Mouse (Mus musculus): ENCODE results near the gene Rps6ka3. TPM values are rescaled to one million over a fixed set of nuclear protein-coding genes. Genes with fewer than 3 reads are reported as not detected.

The Rps6ka3 gene
- polyA plus RNA-seq, 1 experiment from 2014 or later: 7.6 TPM

GRCm38 (mm10) chrX:159302349-159303311, 92.5 kb downstream of the Rps6ka3 start:
- Histone ChIP-seq H3K4me1 (replicated peaks; ENCODE audit: insufficient read depth, low read length) (no peaks in the 10 kb centered on the region), H3K9ac (ENCODE audit: low read depth, low read length) (no peak overlapping the region), H3K4me2 (ENCODE audit: low read length) (no peak overlapping the region), H3K27me3 (ENCODE audit: insufficient read depth, low read length) (no peaks in the 10 kb centered on the region), H3K4me3 (replicated peaks; ENCODE audit: low read depth, low read length) (no peak overlapping the region), H3K27ac (no peak overlapping the region), H3K9me3 (replicated peaks; ENCODE audit: low read length) (no peaks in the 10 kb centered on the region), H3K36me3 (ENCODE audit: insufficient read depth, low read length) (no peaks in the 10 kb centered on the region)
- 70% methylated on average over 11 of the region's 11 CpGs for WGBS
- DNase-seq (ENCODE audit: low spot score) (peak; percentile 36), ATAC-seq (replicated peaks; ENCODE audit: low FRiP score, low read depth) (no peak)
- TF ChIP-seq CTCF (IDR thresholded peaks at IDR 0.05; ENCODE audit: low read depth): no peak

- no peaks in the 10 kb centered on the region for H3K36me3 ChIP-seq (ENCODE audit: insufficient read depth, low read length)
- no peak overlapping the region for H3K4me2 ChIP-seq (ENCODE audit: low read length)
- H3K27me3 ChIP-seq (ENCODE audit: insufficient read depth, low read length): no peaks in the 10 kb centered on the region
- H3K9me3 ChIP-seq (replicated peaks; ENCODE audit: low read length): no peaks in the 10 kb centered on the region
- no peak overlapping the region for H3K27ac ChIP-seq
- no peak for TF ChIP-seq CTCF (IDR thresholded peaks at IDR 0.05; ENCODE audit: low read depth)
- H3K4me1 ChIP-seq (replicated peaks; ENCODE audit: insufficient read depth, low read length): no peaks in the 10 kb centered on the region
- ATAC-seq (replicated peaks; ENCODE audit: low FRiP score, low read depth) (no peak), DNase-seq (ENCODE audit: low spot score) (no peak)
- no peak overlapping the region for H3K4me3 ChIP-seq (replicated peaks; ENCODE audit: low read depth, low read length)
- H3K9ac ChIP-seq (ENCODE audit: low read depth, low read length): no peak overlapping the region
- 71% methylated on average over 7 of the region's 7 CpGs for WGBS
Measured at GRCm38 (mm10) chrX:159315293-159315692, 105.2 kb downstream of the Rps6ka3 start.

- no peaks in the 10 kb centered on the region for H3K36me3 ChIP-seq (ENCODE audit: insufficient read depth, low read length)
- ATAC-seq (replicated peaks; ENCODE audit: low FRiP score, low read depth) (no peak), DNase-seq (ENCODE audit: low spot score) (peak; percentile 54)
- H3K9ac ChIP-seq (ENCODE audit: low read depth, low read length): no peak overlapping the region
- no peaks in the 10 kb centered on the region for H3K27me3 ChIP-seq (ENCODE audit: insufficient read depth, low read length)
- H3K4me2 ChIP-seq (ENCODE audit: low read length): no peak overlapping the region
- 33% methylated on average over 8 of the region's 8 CpGs for WGBS
- no peaks in the 10 kb centered on the region for H3K9me3 ChIP-seq (replicated peaks; ENCODE audit: low read length)
- no peak overlapping the region for H3K4me3 ChIP-seq (replicated peaks; ENCODE audit: low read depth, low read length)
- TF ChIP-seq CTCF (IDR thresholded peaks at IDR 0.05; ENCODE audit: low read depth): peak; percentile 77
- H3K4me1 ChIP-seq (replicated peaks; ENCODE audit: insufficient read depth, low read length): no peaks in the 10 kb centered on the region
- H3K27ac ChIP-seq: no peak overlapping the region
Measured at GRCm38 (mm10) chrX:159321342-159321741, 111.2 kb downstream of the Rps6ka3 start.

GRCm38 (mm10) chrX:159364506-159364905, 154.4 kb downstream of the Rps6ka3 start:
- WGBS: 59% methylated on average over 3 of the region's 3 CpGs
- no peaks in the 10 kb centered on the region for H3K27me3 ChIP-seq (ENCODE audit: insufficient read depth, low read length)
- H3K4me3 ChIP-seq (replicated peaks; ENCODE audit: low read depth, low read length): no peak overlapping the region
- no peak overlapping the region for H3K27ac ChIP-seq
- TF ChIP-seq CTCF (IDR thresholded peaks at IDR 0.05; ENCODE audit: low read depth): no peak
- no peak overlapping the region for H3K9ac ChIP-seq (ENCODE audit: low read depth, low read length)
- no peak overlapping the region for H3K4me2 ChIP-seq (ENCODE audit: low read length)
- no peak for ATAC-seq (replicated peaks; ENCODE audit: low FRiP score, low read depth)
- DNase-seq (ENCODE audit: low spot score): no peak
- no peaks in the 10 kb centered on the region for H3K4me1 ChIP-seq (replicated peaks; ENCODE audit: insufficient read depth, low read length)
- no peaks in the 10 kb centered on the region for H3K36me3 ChIP-seq (ENCODE audit: insufficient read depth, low read length)
- no peaks in the 10 kb centered on the region for H3K9me3 ChIP-seq (replicated peaks; ENCODE audit: low read length)

- H3K9ac ChIP-seq (ENCODE audit: low read depth, low read length): peak within 1 kb of the TSS; percentile 71
- ATAC-seq (replicated peaks; ENCODE audit: low FRiP score, low read depth) (peak; percentile 99), DNase-seq (ENCODE audit: low spot score) (peak; percentile 83)
- H3K9me3 ChIP-seq (replicated peaks; ENCODE audit: low read length): no peaks in the 10 kb centered on the region
- H3K4me1 ChIP-seq (replicated peaks; ENCODE audit: insufficient read depth, low read length): no peaks in the 10 kb centered on the region
- no peaks in the 10 kb centered on the region for H3K27me3 ChIP-seq (ENCODE audit: insufficient read depth, low read length)
- H3K27ac ChIP-seq: peak within 1 kb of the TSS; percentile 83
- H3K4me2 ChIP-seq (ENCODE audit: low read length): peak within 1 kb of the TSS; percentile 53
- 30% methylated on average over 46 of the region's 76 CpGs for WGBS
- H3K4me3 ChIP-seq (replicated peaks; ENCODE audit: low read depth, low read length): peak within 1 kb of the TSS; percentile 69
- H3K36me3 ChIP-seq (ENCODE audit: insufficient read depth, low read length): no peaks in the 10 kb centered on the region
- 0 out of 2 replicates have a peak, but pooled peaks have one; percentile 15 for TF ChIP-seq CTCF (IDR thresholded peaks at IDR 0.05; ENCODE audit: low read depth)
Measured at GRCm38 (mm10) chrX:159371831-159372752, 162.0 kb downstream of the Rps6ka3 start, which contains the start of gene Eif1ax. TSS of gene Eif1ax (plus strand) at chrX:159372178.

- Histone ChIP-seq H3K4me3 (replicated peaks; ENCODE audit: low read depth, low read length) (peak overlapping the region; percentile 69), H3K9me3 (replicated peaks; ENCODE audit: low read length) (no peaks in the 10 kb centered on the region), H3K9ac (ENCODE audit: low read depth, low read length) (peak overlapping the region; percentile 71), H3K36me3 (ENCODE audit: insufficient read depth, low read length) (no peaks in the 10 kb centered on the region), H3K4me2 (ENCODE audit: low read length) (peak overlapping the region; percentile 53), H3K27ac (peak overlapping the region; percentile 83), H3K4me1 (replicated peaks; ENCODE audit: insufficient read depth, low read length) (no peaks in the 10 kb centered on the region), H3K27me3 (ENCODE audit: insufficient read depth, low read length) (no peaks in the 10 kb centered on the region)
- 29% methylated on average over 9 of the region's 9 CpGs for WGBS
- ATAC-seq (replicated peaks; ENCODE audit: low FRiP score, low read depth) (no peak), DNase-seq (ENCODE audit: low spot score) (peak; percentile 2)
- TF ChIP-seq CTCF (IDR thresholded peaks at IDR 0.05; ENCODE audit: low read depth): no peak
Measured at GRCm38 (mm10) chrX:159372753-159373144, 162.6 kb downstream of the Rps6ka3 start.

Data from kidney, postnatal 0 days (tissue).